Mouse (Mus musculus): Measurements from ENCODE around the gene Olfr462. TPM values are rescaled to one million over a fixed set of nuclear protein-coding genes. Genes with fewer than 3 reads are reported as not detected.

Olfr462 gene
- polyA plus RNA-seq, 1 experiment, result not detected

- peak; percentile 77 for TF ChIP-seq POLR2A (IDR thresholded peaks at IDR 0.05; ENCODE audit: low read depth, low read length)
- TF ChIP-seq CTCF (IDR thresholded peaks at IDR 0.05; ENCODE audit: extremely low read depth, insufficient read length, insufficient replicate concordance, low read depth, low read length), result no peak
- Histone ChIP-seq H3K4me3 (ENCODE audit: low read depth, low read length) (peak within 1 kb of the TSS; percentile 88), H3K4me1 (ENCODE audit: control insufficient read depth, insufficient read depth, insufficient read length, low read length) (peaks cover 7% of the 10 kb centered on the region; the same call in 1 of the 2 replicates), H3K36me3 (ENCODE audit: control insufficient read depth, insufficient read depth, low read length) (peaks cover 8% of the 10 kb centered on the region; the same call in 1 of the 2 replicates), H3K27me3 (ENCODE audit: control insufficient read depth, insufficient read depth, low read length) (no peaks in the 10 kb centered on the region), H3K27ac (ENCODE audit: insufficient read depth, low read depth, low read length) (no peak within 1 kb of the TSS)
- WGBS, result 3% methylated on average over 40 of the region's 40 CpGs
These were observed 39.1 kb downstream of the Olfr462 start, which contains the start of gene Mks1 for GRCm38 (mm10) chr11:87852690-87853596. Mks1 (plus strand) TSS chr11:87853215.

GRCm38 (mm10) chr11:87847884-87848283, 44.2 kb downstream of the Olfr462 start:
- 54% methylated on average over 6 of the region's 6 CpGs for WGBS
- peaks cover 8% of the 10 kb centered on the region; the same call in 1 of the 2 replicates for H3K4me1 ChIP-seq (ENCODE audit: control insufficient read depth, insufficient read depth, insufficient read length, low read length)

GRCm38 (mm10) chr11:87846968-87847600, 45.0 kb downstream of the Olfr462 start:
- H3K27ac ChIP-seq (ENCODE audit: insufficient read depth, low read depth, low read length), result no peak overlapping the region
- WGBS, result 29% methylated on average over 12 of the region's 12 CpGs
- H3K4me1 ChIP-seq (ENCODE audit: control insufficient read depth, insufficient read depth, insufficient read length, low read length), result peaks cover 6% of the 10 kb centered on the region; the same call in 1 of the 2 replicates
- TF ChIP-seq CTCF (IDR thresholded peaks at IDR 0.05; ENCODE audit: extremely low read depth, insufficient read length, insufficient replicate concordance, low read depth, low read length), result no peak
- TF ChIP-seq POLR2A (IDR thresholded peaks at IDR 0.05; ENCODE audit: low read depth, low read length), result no peak
- H3K27me3 ChIP-seq (ENCODE audit: control insufficient read depth, insufficient read depth, low read length), result no peaks in the 10 kb centered on the region
- H3K4me3 ChIP-seq (ENCODE audit: low read depth, low read length), result no peak overlapping the region
- no peaks in the 10 kb centered on the region for H3K36me3 ChIP-seq (ENCODE audit: control insufficient read depth, insufficient read depth, low read length)

More at GRCm38 (mm10) chr11:87847884-87848283, 44.2 kb downstream of the Olfr462 start:
- Histone ChIP-seq H3K27ac (ENCODE audit: insufficient read depth, low read depth, low read length) (no peak overlapping the region), H3K4me3 (ENCODE audit: low read depth, low read length) (no peak overlapping the region), H3K36me3 (ENCODE audit: control insufficient read depth, insufficient read depth, low read length) (no peaks in the 10 kb centered on the region), H3K27me3 (ENCODE audit: control insufficient read depth, insufficient read depth, low read length) (no peaks in the 10 kb centered on the region)
- TF ChIP-seq CTCF (IDR thresholded peaks at IDR 0.05; ENCODE audit: extremely low read depth, insufficient read length, insufficient replicate concordance, low read depth, low read length), result no peak
- TF ChIP-seq POLR2A (IDR thresholded peaks at IDR 0.05; ENCODE audit: low read depth, low read length), result no peak

- TF ChIP-seq POLR2A (IDR thresholded peaks at IDR 0.05; ENCODE audit: low read depth, low read length), result no peak
- Histone ChIP-seq H3K27me3 (ENCODE audit: control insufficient read depth, insufficient read depth, low read length) (no peaks in the 10 kb centered on the region), H3K4me1 (ENCODE audit: control insufficient read depth, insufficient read depth, insufficient read length, low read length) (no peaks in the 10 kb centered on the region), H3K4me3 (ENCODE audit: low read depth, low read length) (no peak overlapping the region), H3K27ac (ENCODE audit: insufficient read depth, low read depth, low read length) (no peak overlapping the region), H3K36me3 (ENCODE audit: control insufficient read depth, insufficient read depth, low read length) (no peaks in the 10 kb centered on the region)
- 82% methylated on average over 3 of the region's 3 CpGs for WGBS
These were observed 50.6 kb downstream of the Olfr462 start for GRCm38 (mm10) chr11:87841436-87841835.

- no peak overlapping the region for H3K27ac ChIP-seq (ENCODE audit: insufficient read depth, low read depth, low read length)
- no peak overlapping the region for H3K4me3 ChIP-seq (ENCODE audit: low read depth, low read length)
- H3K27me3 ChIP-seq (ENCODE audit: control insufficient read depth, insufficient read depth, low read length), result no peaks in the 10 kb centered on the region
- TF ChIP-seq CTCF (IDR thresholded peaks at IDR 0.05; ENCODE audit: extremely low read depth, insufficient read length, insufficient replicate concordance, low read depth, low read length), result no peak
- no peak for TF ChIP-seq POLR2A (IDR thresholded peaks at IDR 0.05; ENCODE audit: low read depth, low read length)
- no peaks in the 10 kb centered on the region for H3K4me1 ChIP-seq (ENCODE audit: control insufficient read depth, insufficient read depth, insufficient read length, low read length)
- WGBS, result 76% methylated on average over 8 of the region's 8 CpGs
- no peaks in the 10 kb centered on the region for H3K36me3 ChIP-seq (ENCODE audit: control insufficient read depth, insufficient read depth, low read length)
These were observed 51.4 kb downstream of the Olfr462 start for GRCm38 (mm10) chr11:87840676-87841075.

Other genes starting within 250 kb of the Olfr462 start
- 16.3 and 19.6 TPM in 2 replicates for gene Rnf43, start 229.5 kb downstream of the Olfr462 start, polyA plus RNA-seq (2012; rRNA removed)
- gene Supt4a, start 154.7 kb downstream of the Olfr462 start, polyA plus RNA-seq (2012; rRNA removed), result 21.5 and 43.3 TPM in 2 replicates
- gene Tspoap1, start 131.7 kb downstream of the Olfr462 start, polyA plus RNA-seq (2012; rRNA removed), result 0.89 and 1.3 TPM in 2 replicates
- 0.08 and 0.14 TPM in 2 replicates for gene Mpo, start 98.7 kb downstream of the Olfr462 start, polyA plus RNA-seq (2012; rRNA removed)
- 0.20 TPM in 1 of 2 replicates, not detected in the other for gene Lpo, start 64.0 kb downstream of the Olfr462 start, polyA plus RNA-seq (2012; rRNA removed)
- 2.4 and 5.0 TPM in 2 replicates for gene Mks1, start 39.1 kb downstream of the Olfr462 start, polyA plus RNA-seq (2012; rRNA removed)
- gene Epx, start 16.7 kb downstream of the Olfr462 start, polyA plus RNA-seq (2012; rRNA removed), result 0.08 TPM in 1 of 2 replicates, not detected in the other
- not detected in 2 replicates for gene Olfr463, start 5.1 kb upstream of the Olfr462 start, polyA plus RNA-seq (2012; rRNA removed)
- not detected in 2 replicates for gene Olfr464, start 28.7 kb upstream of the Olfr462 start, polyA plus RNA-seq (2012; rRNA removed)
- 72.7 and 140 TPM in 2 replicates for gene Dynll2, start 95.3 kb upstream of the Olfr462 start, polyA plus RNA-seq (2012; rRNA removed)
- gene Srsf1, start 155.1 kb upstream of the Olfr462 start, polyA plus RNA-seq (2012; rRNA removed), result 37.3 and 52.4 TPM in 2 replicates
- gene Vezf1, start 176.0 kb upstream of the Olfr462 start, polyA plus RNA-seq (2012; rRNA removed), result 6.1 and 10.6 TPM in 2 replicates
- gene Cuedc1, start 205.8 kb upstream of the Olfr462 start, polyA plus RNA-seq (2012; rRNA removed), result 12.3 and 13.3 TPM in 2 replicates

Measured in small intestine, adult 2 months (tissue).